Mouse (Mus musculus): ENCODE data around the gene Frat2.

GRCm38 (mm10) chr19:41829381-41830105 lies 18.4 kb downstream of the Frat2 start, which contains the start of gene Frat1:
- TF ChIP-seq CTCF (IDR thresholded peaks at IDR 0.05; ENCODE audit: low read depth) (peak; percentile 32; the same call in 1 of the 2 replicates), EP300 (IDR thresholded peaks at IDR 0.05; ENCODE audit: low read depth) (peak; percentile 51)
